Mouse (Mus musculus): ENCODE measurements around the gene AY074887.

DNA sequence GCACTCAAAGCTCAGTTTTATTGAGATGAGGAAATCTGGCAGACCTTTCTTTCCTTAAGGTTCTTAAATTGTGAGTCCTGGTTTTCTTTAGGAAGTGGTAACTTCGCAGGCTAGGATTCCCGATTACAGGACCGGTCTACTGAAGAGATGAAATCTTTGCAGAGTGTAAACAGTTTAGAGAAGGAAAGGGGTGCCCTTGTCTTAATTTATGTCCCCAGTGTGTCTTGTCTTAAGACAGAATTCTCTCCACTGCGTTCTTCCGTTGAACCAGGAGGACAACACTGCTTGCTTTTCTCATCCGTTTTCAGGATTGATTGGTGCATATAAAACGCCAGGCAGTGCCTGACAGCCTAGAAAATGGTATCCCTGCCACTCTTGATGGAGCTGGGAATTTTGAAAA lies 31.6 kb upstream of the AY074887 start:
- TF ChIP-seq MYOD1 (IDR thresholded peaks at IDR 0.05; ENCODE audit: control insufficient read depth, insufficient read length, low read depth), result no peak
- TF ChIP-seq CTCF (IDR thresholded peaks at IDR 0.05; ENCODE audit: control insufficient read depth, insufficient read depth, insufficient read length), result no peak
- no peak for TF ChIP-seq USF1 (IDR thresholded peaks at IDR 0.05; ENCODE audit: low read depth)
- no peak for TF ChIP-seq MAX (IDR thresholded peaks at IDR 0.05)
- no peak for TF ChIP-seq MYOG (IDR thresholded peaks at IDR 0.05; ENCODE audit: control insufficient read depth, extremely low read depth, insufficient read length)
- TF ChIP-seq FOSL1 (IDR thresholded peaks at IDR 0.05; ENCODE audit: insufficient read depth, low read length, poor library complexity, severe bottlenecking), result no peak
- TF ChIP-seq CEBPB (IDR thresholded peaks at IDR 0.05; ENCODE audit: low read depth), result no peak

Data from C2C12 (cell line).